Mouse (Mus musculus) gastrocnemius, adult 18-20 months (tissue): ENCODE results near the gene Olfr533. TPM values are rescaled to one million over a fixed set of nuclear protein-coding genes. Genes with fewer than 3 reads are reported as not detected.
"Not testable (repeated sequence)": the region's sequence is repeated elsewhere in the genome, so short reads cannot be mapped to it uniquely, and the experiment has no call there.

Experiments
- DNase-seq: peaks from one replicate; pipeline ENCODE4 v3.0.0; 2021; ENCODE audit warnings: low spot score
- long read RNA-seq, 2 experiments: library from polyadenylated mRNA; stranded (forward); transcript quantifications; one replicate each; pipeline ENCODE4 v2.0.0; 2021
- total RNA-seq, 2 experiments: library from RNA; stranded (reverse); gene quantifications; 2 replicates each; pipeline ENCODE4 v1.2.3; 2021

Gene Olfr533
- total RNA-seq = not detected
- long read RNA-seq, experiment 1 = 0 reads
- long read RNA-seq, experiment 2 = 0 reads

- not testable (repeated sequence) for DNase-seq
Observed at GRCm38 (mm10) chr7:140463070-140463469, at the start of gene Olfr533. Olfr533 (plus strand) TSS chr7:140463370.

DNA sequence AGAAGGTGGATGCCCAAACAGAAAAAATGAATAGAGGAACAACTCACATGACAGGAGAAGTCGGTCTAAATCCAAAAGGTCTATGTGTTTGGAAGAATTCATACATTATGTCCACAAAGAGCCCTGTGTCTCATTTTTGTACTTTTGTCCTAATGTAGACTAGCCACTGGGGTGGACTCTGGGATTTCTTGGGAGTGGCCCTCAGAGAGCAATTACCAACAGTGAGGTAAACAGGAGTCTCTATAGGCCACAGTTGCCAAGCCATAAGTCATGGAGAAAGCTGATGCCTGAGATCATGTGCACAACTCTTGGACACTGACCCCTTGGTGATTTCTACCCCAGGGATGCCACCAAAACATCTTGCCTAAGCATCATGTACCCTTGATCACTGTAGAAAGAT is 41.6 kb upstream of the Olfr533 start, which contains the start of gene Olfr532:
Olfr532 (minus strand) TSS at position 101 of the 400 bp plus-strand sequence.
- DNase-seq = no peak

- DNase-seq = no peak
Observed at GRCm38 (mm10) chr7:140443141-140443540, 20.0 kb upstream of the Olfr533 start.

- DNase-seq = no peak
Observed at GRCm38 (mm10) chr7:140477886-140478285, 14.7 kb downstream of the Olfr533 start.

- no peak for DNase-seq
Observed at GRCm38 (mm10) chr7:140478733-140479132, 15.6 kb downstream of the Olfr533 start.

DNA sequence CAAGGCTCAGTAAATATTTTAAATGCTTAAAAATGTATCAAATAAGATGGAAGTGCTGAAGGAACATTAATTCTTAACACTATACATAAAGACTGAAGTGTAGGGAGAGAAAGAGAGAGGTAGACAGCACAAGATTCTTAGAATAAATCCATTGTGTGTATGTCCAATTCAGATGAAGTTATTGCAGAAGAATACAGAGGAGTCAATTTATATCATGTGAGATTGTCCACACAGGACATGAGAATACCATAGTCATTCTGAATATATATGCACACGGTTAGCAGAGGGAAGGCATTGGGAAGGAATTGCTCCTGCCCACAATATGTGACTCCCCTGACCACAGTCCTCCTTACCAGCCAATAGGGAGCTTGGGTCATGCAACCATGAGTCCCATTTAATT is 20.7 kb downstream of the Olfr533 start, which contains the start of gene Olfr535:
Olfr535 (plus strand) TSS at position 301 of the 400 bp plus-strand sequence.
- DNase-seq = no peak

- DNase-seq = no peak
Observed at GRCm38 (mm10) chr7:140488981-140489380, 25.8 kb downstream of the Olfr533 start.

DNA sequence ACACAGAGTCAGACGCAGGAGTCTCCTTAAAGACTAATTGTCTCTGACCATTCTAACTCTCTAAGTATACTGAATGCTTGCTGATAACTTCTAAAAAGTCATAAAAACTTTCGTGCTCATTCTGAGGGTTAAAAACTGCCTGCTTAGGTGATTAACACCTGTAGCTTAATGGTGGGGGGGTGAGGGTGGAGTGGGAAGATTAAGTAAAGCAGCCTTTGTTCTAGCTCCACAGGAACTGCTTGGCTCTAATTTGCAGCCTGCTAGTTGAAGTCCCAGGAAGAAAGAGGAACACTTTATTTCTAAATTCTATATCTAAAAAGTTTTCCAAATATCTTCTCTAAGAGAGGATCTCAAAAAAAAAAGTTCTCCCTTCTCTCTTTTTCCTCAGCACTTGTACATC is 31.1 kb downstream of the Olfr533 start:
- DNase-seq = no peak

DNA sequence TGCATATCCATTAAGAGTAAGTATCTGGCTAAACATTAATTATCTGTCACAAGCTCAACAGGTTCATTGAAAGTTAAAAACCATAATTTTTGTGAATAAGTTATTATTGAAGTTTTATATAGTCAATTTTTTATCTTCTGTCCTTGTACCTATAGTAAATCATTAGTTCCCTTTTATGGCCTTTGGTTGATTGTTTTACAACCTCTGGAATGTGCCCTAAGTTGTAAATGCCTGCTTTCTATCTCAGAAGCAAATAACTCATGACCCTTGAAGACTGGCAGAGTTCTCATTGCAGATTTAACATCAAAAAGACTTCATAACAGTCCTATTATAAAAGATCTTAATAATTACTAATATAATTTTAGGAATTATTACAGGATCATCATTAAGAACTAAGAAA is 31.5 kb downstream of the Olfr533 start:
- DNase-seq = no peak

GRCm38 (mm10) chr7:140507346-140508021 is 44.3 kb downstream of the Olfr533 start, which contains the start of gene Olfr536:
Olfr536 (minus strand) TSS chr7:140507396.
- not testable (repeated sequence) for DNase-seq

Other genes with a start within 250 kb of the Olfr533 start
- not detected for gene Cd163l1, start 245.1 kb upstream of the Olfr533 start, total RNA-seq
- gene 5830411N06Rik, start 216.1 kb upstream of the Olfr533 start, total RNA-seq = not detected
- gene Olfr525, start 142.5 kb upstream of the Olfr533 start, total RNA-seq = not detected
- not detected for gene Olfr527, start 129.4 kb upstream of the Olfr533 start, total RNA-seq
- not detected for gene Olfr60, start 101.7 kb upstream of the Olfr533 start, total RNA-seq
- gene Olfr530, start 87.0 kb upstream of the Olfr533 start, total RNA-seq = not detected
- gene Olfr531, start 60.5 kb upstream of the Olfr533 start, total RNA-seq = not detected
- gene Olfr532, start 41.7 kb upstream of the Olfr533 start, total RNA-seq = not detected
- not detected for gene Olfr535, start 20.8 kb downstream of the Olfr533 start, total RNA-seq
- gene Olfr536, start 44.0 kb downstream of the Olfr533 start, total RNA-seq = not detected
- not detected for gene Olfr538, start 104.5 kb downstream of the Olfr533 start, total RNA-seq
- gene Olfr46, start 137.9 kb downstream of the Olfr533 start, total RNA-seq = not detected
- gene Olfr61, start 165.6 kb downstream of the Olfr533 start, total RNA-seq = not detected
- not detected for gene Olfr53, start 183.1 kb downstream of the Olfr533 start, total RNA-seq
- not detected for gene Olfr539, start 196.6 kb downstream of the Olfr533 start, total RNA-seq
- not detected for gene Olfr45, start 218.6 kb downstream of the Olfr533 start, total RNA-seq
- not detected for gene Olfr541, start 233.9 kb downstream of the Olfr533 start, total RNA-seq